Mouse (Mus musculus) liver, postnatal 0 days (tissue): ENCODE data around the gene Hat1. TPM values are rescaled to one million over a fixed set of nuclear protein-coding genes. Genes with fewer than 3 reads are reported as not detected.
A peak's percentile ranks its signal among the peaks of the same experiment; 100 is the strongest.

ENCODE experiments used
- ATAC-seq: fragments of 200-750 bp; cut with Nextera tagmentation; 2 replicates; pipeline ENCODE4 v1.8.0; 2017; ENCODE audit warnings: mild to moderate bottlenecking, moderate library complexity
- DNase-seq: peaks from one replicate; pipeline ENCODE4 v3.0.0-alpha.2; 2016
- H3K27ac ChIP-seq: fragments of 300-500 bp; sonication (generic); 2 replicates; pipeline ENCODE4 v1.5.1; 2014; ENCODE audit warnings: antibody characterized with exemption, moderate library complexity, mild to moderate bottlenecking, low read depth
- H3K27me3 ChIP-seq: fragments of 300-500 bp; sonication (generic); 2 replicates; pipeline ENCODE4 v1.6.1; 2014; ENCODE audit warnings: low read length, control low read depth, mixed read lengths; ENCODE audit not compliant: insufficient read depth
- H3K36me3 ChIP-seq: fragments of 300-500 bp; sonication (generic); replicated peaks from 2 replicates; pipeline ENCODE4 v1.6.1; 2014; ENCODE audit warnings: mild to moderate bottlenecking, control low read depth, low read length, moderate library complexity, mixed read lengths; ENCODE audit not compliant: insufficient read depth
- H3K4me1 ChIP-seq: fragments of 300-500 bp; sonication (generic); 2 replicates; pipeline ENCODE4 v1.6.1; 2014; ENCODE audit warnings: antibody characterized with exemption, mild to moderate bottlenecking, control low read depth; ENCODE audit not compliant: insufficient read depth
- H3K4me2 ChIP-seq: fragments of 300-500 bp; sonication (generic); 2 replicates; pipeline ENCODE4 v1.6.1; 2014; ENCODE audit warnings: low read depth, mild to moderate bottlenecking, low read length, moderate library complexity, mixed read lengths
- H3K4me3 ChIP-seq: fragments of 300-500 bp; sonication (generic); 2 replicates; pipeline ENCODE4 v1.5.1; 2014; ENCODE audit warnings: low read depth, low read length
- H3K9ac ChIP-seq: fragments of 300-500 bp; sonication (generic); replicated peaks from 2 replicates; pipeline ENCODE4 v1.6.1; 2014; ENCODE audit warnings: mild to moderate bottlenecking, moderate library complexity
- H3K9me3 ChIP-seq: fragments of 300-500 bp; sonication (generic); 2 replicates; pipeline ENCODE4 v1.6.1; 2016; ENCODE audit warnings: mild to moderate bottlenecking, control low read depth, low read length, mixed read lengths
- CTCF ChIP-seq: sonication (generic); IDR thresholded peaks from 2 replicates; pipeline ENCODE4 v1.5.1; 2016; ENCODE audit warnings: antibody characterized with exemption, low read depth
- EP300 ChIP-seq: IDR thresholded peaks from 2 replicates; pipeline ENCODE4 v1.6.1; 2016; ENCODE audit warnings: antibody characterized with exemption, low read depth, mild to moderate bottlenecking
- WGBS: fragments of 180-500 bp; shearing (Covaris S2); extraction: QIAGEN DNeasy Blood & Tissue Kit; methylation state at CpG from one replicate; pipeline ENCODE4 v1.1.7; 2014; ENCODE audit not compliant: insufficient replicate concordance; 5-methylcytosine and 5-hydroxymethylcytosine counted together
- polyA plus RNA-seq: library from polyadenylated mRNA; unstranded; fragments of >200 nt; fragmentation: Nextera tagmentation; extraction: Ambion mirVana; gene quantifications from 2 replicates; pipeline ENCODE4 v1.2.1, GENCODE M21; 2015

Gene Hat1
- polyA plus RNA-seq, 1 experiment from 2014 or later, result 53.6 TPM

GRCm38 (mm10) chr2:71389864-71390263, 1.1 kb downstream of the Hat1 start:
- H3K4me2 ChIP-seq, result peak overlapping the region; percentile 90
- TF ChIP-seq EP300 (no peak), CTCF (no peak)
- no peaks in the 10 kb centered on the region for H3K9me3 ChIP-seq
- peak overlapping the region; percentile 89 for H3K9ac ChIP-seq
- peak overlapping the region; percentile 95 for H3K4me3 ChIP-seq
- H3K4me1 ChIP-seq, result peaks cover 9% of the 10 kb centered on the region
- WGBS, result 15% methylated on average over 9 of the region's 9 CpGs
- peaks cover 12% of the 10 kb centered on the region for H3K36me3 ChIP-seq
- DNase-seq (no peak), ATAC-seq (no peak)
- H3K27me3 ChIP-seq, result no peaks in the 10 kb centered on the region
- peak overlapping the region; percentile 91 for H3K27ac ChIP-seq

GRCm38 (mm10) chr2:71405613-71406012, 16.9 kb downstream of the Hat1 start:
- no peak overlapping the region for H3K4me3 ChIP-seq
- no peak overlapping the region for H3K27ac ChIP-seq
- TF ChIP-seq CTCF (no peak), EP300 (no peak)
- 95% methylated on average over 1 of the region's 1 CpGs for WGBS
- DNase-seq (no peak), ATAC-seq (no peak)
- no peak overlapping the region for H3K9ac ChIP-seq
- H3K9me3 ChIP-seq, result no peaks in the 10 kb centered on the region
- no peaks in the 10 kb centered on the region for H3K4me1 ChIP-seq
- H3K27me3 ChIP-seq, result no peaks in the 10 kb centered on the region
- no peak overlapping the region for H3K4me2 ChIP-seq
- peaks cover 11% of the 10 kb centered on the region; the same call in 1 of the 2 replicates for H3K36me3 ChIP-seq

GRCm38 (mm10) chr2:71418760-71419280, 30.1 kb downstream of the Hat1 start:
- 87% methylated on average over 3 of the region's 3 CpGs for WGBS
- DNase-seq (no peak), ATAC-seq (no peak)
- Histone ChIP-seq H3K9ac (no peak overlapping the region), H3K27ac (no peak overlapping the region), H3K4me1 (no peaks in the 10 kb centered on the region), H3K4me3 (no peak overlapping the region), H3K4me2 (no peak overlapping the region), H3K36me3 (peaks cover 29% of the 10 kb centered on the region), H3K27me3 (no peaks in the 10 kb centered on the region), H3K9me3 (no peaks in the 10 kb centered on the region)
- TF ChIP-seq EP300 (no peak), CTCF (no peak)

GRCm38 (mm10) chr2:71419408-71419807, 30.6 kb downstream of the Hat1 start:
- TF ChIP-seq CTCF (no peak), EP300 (no peak)
- H3K4me3 ChIP-seq, result no peak overlapping the region
- H3K9ac ChIP-seq, result no peak overlapping the region
- 70% methylated on average over 3 of the region's 3 CpGs for WGBS
- no peaks in the 10 kb centered on the region for H3K9me3 ChIP-seq
- peaks cover 31% of the 10 kb centered on the region for H3K36me3 ChIP-seq
- DNase-seq (no peak), ATAC-seq (no peak)
- no peaks in the 10 kb centered on the region for H3K27me3 ChIP-seq
- H3K4me2 ChIP-seq, result no peak overlapping the region
- H3K4me1 ChIP-seq, result no peaks in the 10 kb centered on the region
- no peak overlapping the region for H3K27ac ChIP-seq

GRCm38 (mm10) chr2:71420895-71421425, 32.2 kb downstream of the Hat1 start:
- Histone ChIP-seq H3K4me1 (no peaks in the 10 kb centered on the region), H3K4me3 (no peak overlapping the region), H3K27me3 (no peaks in the 10 kb centered on the region), H3K9ac (no peak overlapping the region), H3K9me3 (no peaks in the 10 kb centered on the region), H3K4me2 (no peak overlapping the region), H3K27ac (no peak overlapping the region), H3K36me3 (peaks cover 33% of the 10 kb centered on the region)
- 92% methylated on average over 9 of the region's 9 CpGs for WGBS
- ATAC-seq (no peak), DNase-seq (no peak)
- TF ChIP-seq EP300 (no peak), CTCF (no peak)

GRCm38 (mm10) chr2:71424545-71424944, 35.8 kb downstream of the Hat1 start:
- ATAC-seq, result no peak
- no peak for DNase-seq

More at GRCm38 (mm10) chr2:71424545-71424944, 35.8 kb downstream of the Hat1 start:
- no peaks in the 10 kb centered on the region for H3K9me3 ChIP-seq
- no peaks in the 10 kb centered on the region for H3K27me3 ChIP-seq
- peaks cover 38% of the 10 kb centered on the region for H3K36me3 ChIP-seq
- TF ChIP-seq CTCF, result no peak
- no peak for TF ChIP-seq EP300
- no peak overlapping the region for H3K27ac ChIP-seq
- H3K4me3 ChIP-seq, result no peak overlapping the region
- no peaks in the 10 kb centered on the region for H3K4me1 ChIP-seq
- H3K4me2 ChIP-seq, result no peak overlapping the region
- H3K9ac ChIP-seq, result no peak overlapping the region
- WGBS, result 59% methylated on average over 4 of the region's 4 CpGs
